Mouse (Mus musculus): ENCODE measurements at regions not wholly inside any gene's neighbourhood (a gene's known extent, or its start where the extent isn't known, plus 50 kb on each side); places are given as distances from the start of the nearest gene placed in this dataset.

DNA sequence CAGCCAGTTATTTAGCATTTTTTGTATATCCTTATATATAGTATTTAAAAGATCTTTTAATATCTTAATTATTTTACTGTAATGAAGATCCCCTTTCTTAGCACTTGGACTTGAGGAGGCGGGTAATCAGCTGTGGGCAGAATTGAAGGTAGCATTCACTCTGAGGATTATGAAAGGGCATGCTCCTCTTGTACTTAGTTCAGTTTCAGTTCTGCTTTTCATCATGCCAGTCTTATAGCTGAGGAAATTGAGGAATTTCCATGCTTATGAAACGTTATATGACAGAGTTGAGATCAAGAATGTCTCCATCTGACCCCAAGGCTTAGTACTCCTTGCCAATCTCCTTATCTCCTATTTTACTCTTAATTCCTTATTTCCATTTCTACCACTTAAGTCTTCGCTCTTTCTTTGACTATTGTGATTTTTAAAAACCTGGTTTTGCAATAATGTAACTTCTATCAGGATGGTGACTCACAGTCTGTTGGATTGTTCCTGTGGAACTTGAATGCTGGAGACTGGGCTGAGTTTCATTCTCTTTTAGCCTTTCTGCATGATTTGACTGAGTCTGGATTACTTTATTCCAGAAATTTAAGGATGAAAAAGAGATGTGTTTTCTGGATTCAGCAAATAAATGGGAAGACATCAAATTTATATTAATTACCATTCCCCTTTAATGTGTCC is 133.6 kb downstream of the Papss1 start:
- no peak for DNase-seq

DNA sequence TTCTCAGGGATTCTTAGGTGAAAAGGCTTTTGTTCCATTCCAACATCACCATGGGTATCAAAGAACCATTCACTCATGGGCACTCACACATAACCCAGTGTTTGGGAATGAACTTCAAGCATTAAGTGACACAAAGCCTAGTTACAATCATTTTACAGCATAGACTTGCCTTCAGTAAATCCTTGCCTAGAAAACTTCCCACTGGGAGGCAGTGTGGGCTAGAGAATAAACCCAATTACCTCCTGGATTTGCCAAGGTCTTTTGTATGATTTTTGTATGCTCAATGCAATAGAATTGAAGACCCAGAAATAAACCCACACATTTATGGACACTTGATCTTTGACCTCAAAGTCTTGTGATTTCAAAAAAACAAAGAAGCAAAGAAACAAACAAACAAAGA is 138.6 kb downstream of the Papss1 start:
- DNase-seq = no peak

DNA sequence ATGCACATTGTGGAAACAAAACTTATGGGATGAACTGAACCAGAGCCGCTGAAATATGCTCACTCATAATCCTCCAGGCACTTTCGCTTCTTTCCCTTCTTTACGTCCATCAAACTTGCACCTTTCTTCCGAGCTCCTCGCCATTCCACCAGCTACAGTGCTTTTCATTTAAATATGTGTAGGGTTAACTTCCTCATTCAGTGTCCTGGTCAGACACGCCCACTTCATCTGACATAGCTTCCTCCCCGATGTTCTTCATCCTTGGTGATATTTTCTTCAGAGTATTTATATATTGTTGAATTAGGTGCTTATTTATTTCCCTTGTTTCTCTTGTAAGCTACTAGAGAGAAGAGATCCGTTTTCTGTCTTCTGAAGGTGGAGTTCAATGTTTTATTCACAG is 149.0 kb downstream of the Papss1 start:
- DNase-seq = no peak

DNA sequence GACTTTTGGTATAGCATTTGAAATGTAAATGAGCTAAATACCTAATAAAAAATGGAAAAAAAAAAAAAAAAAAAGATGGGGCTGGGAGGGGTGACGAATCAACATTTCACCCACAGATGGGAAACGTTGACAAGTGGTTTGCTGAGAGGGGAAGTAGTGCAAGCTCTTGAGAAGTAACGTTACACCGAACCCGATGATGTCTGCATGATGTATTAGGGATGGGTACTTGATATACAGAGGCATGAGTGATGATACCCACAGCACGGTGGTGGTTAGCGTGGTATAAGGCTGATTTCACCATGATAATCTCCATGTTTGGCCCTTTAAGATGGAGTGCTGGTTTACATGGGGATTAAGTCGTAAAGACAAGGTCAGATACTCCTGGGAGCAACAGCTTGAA is 154.2 kb downstream of the Papss1 start:
- DNase-seq = no peak

DNA sequence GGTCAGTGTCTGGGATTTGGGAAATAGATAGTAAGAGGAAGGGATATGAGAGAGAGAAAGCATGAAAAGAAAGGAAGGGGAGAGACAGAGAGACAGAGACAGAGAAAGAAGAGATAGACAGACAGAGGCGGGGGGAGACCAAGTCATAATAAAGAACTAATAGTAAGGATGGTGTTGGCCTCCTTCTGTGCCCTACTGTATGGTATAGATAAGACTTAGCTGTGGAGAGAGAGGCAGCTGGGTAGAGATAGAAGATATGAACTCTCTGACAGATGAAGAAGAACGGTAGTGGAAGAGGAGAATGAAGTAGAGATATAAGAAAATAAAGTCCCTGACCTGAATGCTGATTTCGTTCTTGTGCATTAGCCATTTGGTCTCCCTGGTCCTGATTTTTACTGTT is 164.1 kb downstream of the Papss1 start:
- no peak for DNase-seq

DNA sequence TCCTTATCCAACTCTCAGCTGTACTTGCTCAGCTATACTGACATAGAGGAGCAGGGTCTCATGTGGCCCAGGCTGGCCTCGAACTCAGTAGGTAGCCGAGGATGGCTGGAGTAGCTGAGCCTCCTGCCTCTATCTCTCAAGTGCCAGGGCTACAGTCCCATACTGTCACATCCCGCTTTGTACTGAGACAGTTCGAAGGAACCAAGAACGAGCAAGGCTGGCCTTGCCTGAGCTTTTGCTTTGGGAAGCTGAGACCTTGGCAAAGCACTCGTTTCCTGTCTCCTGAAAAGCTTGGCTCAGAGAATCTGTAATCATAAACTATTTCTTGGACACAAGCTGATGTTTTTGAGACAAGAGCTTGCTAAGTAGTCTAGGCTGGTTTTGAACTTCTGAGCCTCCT is 169.7 kb downstream of the Papss1 start:
- DNase-seq = no peak

DNA sequence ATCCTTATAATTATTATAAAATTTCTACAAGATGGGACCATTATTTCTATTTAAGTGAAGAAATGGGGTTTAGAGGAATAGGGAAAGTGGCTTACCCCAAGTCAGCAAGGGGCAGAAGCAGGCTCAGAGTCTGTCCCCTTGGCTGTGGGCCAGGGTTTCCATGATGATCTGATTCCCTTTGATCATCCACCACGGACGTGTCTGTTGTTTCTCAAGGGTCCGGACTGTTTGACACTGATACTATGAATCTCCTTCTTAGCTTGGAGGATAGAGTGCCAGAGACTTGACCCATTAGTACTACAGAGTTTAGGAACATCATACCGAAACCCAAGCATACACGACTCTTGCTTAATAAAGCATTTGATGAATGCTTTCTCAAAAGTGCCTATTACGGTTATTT is 172.9 kb downstream of the Papss1 start:
- DNase-seq = no peak

DNA sequence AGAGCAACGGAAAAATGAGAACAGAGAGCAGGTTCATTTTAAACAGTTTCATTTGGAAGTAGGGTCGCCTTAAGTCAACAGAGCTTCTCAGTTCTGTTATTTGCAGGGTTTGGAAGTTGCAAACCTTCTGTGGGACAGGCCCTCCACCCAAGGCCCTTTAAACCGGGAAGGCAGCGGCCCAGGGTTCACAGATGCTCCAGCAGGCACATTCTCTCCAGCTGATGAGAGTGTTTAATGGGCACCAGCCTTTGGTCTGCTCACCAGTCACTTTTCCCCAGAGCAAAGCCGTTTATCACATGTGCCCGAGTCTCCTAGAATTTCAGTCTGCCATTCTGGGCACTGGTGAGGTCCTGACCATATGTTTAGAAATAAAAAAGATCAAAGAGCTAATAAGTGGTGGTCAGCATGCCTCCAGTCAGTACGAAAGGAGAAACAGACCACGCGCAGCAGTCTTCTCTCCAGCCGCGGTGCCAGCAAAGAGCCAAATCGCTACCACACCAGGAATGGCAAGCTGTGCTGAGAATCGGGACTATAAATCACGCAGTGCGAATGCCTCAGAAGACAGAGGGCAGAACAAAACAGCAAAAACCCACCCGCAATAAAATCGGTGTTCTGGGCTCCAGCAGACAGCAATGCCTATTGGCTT is 173.5 kb downstream of the Papss1 start:
- DNase-seq = no peak

DNA sequence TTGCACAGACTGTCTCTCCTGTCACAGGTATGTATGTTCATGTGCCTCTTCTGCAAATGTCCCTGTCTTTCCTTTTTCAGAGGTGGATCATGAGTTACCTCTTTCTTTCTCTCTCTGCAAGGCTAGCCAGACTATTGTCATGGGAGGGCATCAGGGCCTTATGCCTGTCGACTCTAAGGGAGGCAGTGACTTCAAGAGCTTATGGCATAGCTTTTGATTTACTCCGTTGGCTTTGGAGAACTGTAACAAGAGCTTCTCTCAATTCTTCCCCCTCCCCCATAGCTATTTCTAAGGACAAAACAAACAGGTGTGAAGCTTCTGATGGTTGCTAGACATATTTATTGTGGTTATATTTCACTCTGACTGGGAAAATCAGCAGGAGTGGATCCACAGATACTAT is 191.0 kb downstream of the Papss1 start:
- no peak for DNase-seq

DNA sequence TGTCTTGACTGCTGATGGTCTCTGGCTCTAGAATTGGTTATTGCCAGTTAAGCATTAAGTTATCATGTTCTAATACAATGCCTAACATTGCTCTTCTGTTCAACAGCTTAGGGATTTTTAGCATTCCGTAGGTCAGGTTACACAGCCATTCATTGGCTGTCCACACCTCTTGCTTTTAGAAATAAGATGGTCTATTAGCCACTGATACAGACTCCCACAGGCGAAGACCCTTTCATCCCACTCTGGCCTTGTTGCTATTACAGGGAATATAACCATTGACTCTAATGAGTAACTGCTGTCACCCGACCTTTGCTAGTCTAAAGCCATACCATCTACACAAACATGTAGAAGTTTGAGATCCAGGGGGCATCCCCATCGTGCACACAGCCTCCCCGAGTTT is 191.6 kb downstream of the Papss1 start:
- DNase-seq = no peak

DNA sequence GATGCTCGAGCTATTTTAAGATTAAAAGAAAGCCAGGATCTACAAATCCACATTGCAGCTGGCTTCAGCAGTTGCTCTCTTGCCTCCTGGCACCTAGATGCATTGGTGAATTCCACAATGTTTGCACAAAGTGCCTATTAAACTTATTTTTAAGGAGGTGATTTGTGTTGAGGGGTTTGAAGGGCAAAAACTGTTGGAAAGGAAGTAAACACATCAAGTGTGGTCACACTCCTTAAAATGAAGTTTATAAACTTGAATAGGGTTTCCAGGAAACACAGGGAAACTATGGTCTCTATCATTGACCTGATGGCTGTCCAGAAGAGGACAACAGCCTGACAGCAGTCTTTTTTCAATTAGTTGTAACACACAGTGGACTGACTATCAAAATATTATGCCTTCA is 205.4 kb downstream of the Papss1 start:
- DNase-seq = no peak

DNA sequence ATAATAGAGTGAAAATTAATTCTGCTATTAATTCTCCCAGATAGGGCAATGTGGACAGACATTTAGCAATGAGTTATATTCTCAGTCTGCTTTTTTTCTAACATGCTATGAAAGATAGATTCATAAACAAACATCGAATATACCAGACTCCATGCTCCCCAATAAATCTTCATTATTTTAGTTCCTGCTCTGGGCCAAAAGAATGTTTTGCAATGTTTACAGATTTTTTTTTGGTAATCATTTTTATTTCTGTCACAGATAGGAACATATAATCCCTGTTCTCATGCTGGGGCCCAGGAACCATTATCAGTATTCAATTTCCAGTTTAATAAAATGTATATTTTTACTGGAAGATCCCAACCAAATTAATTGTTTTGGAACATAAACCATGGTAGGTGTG is 205.9 kb downstream of the Papss1 start:
- no peak for DNase-seq

DNA sequence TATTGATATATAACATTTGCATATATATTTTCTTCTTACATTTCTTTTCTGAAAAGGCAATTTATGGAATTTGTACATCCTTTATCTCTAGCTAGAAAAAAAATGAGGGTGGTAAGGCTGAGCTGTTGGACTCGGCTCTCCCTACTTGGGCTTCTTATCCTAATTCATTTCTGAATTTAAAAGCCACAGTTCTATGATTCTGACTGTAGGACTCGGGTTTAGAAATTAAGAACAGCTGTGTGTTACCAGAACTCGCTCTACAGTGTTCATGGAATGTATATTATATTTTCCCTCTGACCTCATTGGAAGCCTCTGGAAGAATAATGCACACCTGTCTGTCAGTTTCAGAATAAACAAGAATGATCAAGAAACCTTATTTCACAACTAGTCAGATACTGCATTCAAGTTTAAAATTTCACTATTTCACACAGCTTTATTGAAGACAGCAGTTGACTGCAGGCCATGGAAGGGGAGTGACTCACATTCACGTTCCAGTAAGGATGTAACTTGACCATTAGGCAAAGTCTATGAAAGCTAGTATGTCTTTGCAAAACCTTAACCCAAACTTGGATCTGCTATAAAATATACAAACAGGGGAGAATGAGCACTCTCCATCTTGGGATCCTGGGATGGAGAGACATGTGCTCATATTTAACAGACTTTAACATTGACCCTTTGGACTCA is 207.4 kb downstream of the Papss1 start:
- DNase-seq = no peak

DNA sequence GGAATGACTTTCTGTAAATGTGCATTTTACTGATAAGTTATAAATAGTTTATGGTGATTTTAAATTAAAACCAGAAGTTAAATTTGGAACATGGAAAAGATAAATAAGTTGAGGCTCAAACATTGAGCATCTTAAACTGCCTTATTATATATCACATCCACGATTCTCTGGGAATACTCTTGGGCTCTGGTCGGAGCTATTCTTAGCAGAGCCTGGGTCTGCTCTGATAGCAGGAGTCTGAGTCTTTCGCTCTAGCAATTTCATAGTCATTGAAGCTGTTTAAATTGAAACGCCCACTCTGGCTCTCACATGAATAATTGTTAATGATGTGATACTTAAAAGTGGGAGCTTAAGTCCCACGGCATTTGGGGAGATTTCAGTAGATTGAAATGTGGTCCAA is 208.0 kb downstream of the Papss1 start:
- no peak for DNase-seq

DNA sequence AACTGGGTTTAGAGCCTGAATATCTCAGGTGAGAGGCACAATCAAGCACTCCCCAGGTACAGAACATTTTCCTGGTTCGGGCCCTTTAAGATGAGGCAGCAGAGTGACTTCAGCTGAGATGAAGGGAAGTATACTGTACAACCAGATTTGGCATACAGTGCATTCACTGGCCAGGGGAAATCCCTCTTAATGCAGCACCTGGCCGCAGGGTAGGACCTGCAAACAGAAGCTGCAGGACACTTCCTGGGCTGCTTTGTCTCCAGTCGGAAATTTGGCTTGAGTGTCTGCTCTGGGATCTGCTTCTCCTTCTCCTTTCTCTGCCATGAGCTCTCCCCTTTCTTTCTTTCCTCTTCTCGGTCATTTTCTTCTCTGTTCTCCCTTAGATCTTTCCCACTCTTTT is 210.9 kb downstream of the Papss1 start:
- DNase-seq = no peak

DNA sequence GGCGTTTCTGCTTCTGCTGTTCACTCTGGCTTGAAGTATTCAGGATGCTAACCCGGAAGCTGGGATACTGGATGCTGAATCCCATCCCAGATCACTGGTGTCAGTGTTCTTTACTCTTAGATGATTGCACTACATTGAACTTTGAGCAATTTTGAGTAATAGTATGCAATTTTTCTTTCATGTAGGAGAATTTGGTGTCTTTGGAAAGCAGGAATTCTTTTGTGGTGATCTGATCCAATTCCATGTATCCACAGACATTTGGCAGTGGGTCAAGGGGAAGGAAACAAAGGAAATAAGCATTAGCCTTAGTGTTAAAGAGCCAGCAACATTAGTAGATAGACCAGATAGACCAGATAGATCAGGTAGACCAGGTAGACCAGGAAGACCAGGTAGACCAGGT is 212.1 kb downstream of the Papss1 start:
- no peak for DNase-seq

DNA sequence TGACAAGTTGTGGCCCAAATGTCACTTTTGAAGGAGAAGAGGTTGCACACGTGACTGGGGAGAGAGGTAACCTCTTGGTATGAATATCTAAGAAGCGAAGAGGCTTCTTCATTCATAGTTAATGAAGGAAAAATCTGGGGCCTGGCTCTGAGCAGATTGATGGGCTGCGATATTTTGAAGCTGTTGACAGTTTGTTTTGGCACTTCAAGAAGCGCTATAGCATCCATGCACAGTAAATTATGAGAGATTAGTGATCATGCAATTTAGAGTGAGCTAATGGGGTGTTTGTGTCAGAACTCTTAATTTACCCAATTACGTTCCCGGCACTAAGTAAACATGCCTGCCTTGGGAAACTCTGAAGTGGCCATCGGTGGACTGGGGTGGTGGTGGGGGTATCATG is 215.2 kb downstream of the Papss1 start:
- DNase-seq = no peak

DNA sequence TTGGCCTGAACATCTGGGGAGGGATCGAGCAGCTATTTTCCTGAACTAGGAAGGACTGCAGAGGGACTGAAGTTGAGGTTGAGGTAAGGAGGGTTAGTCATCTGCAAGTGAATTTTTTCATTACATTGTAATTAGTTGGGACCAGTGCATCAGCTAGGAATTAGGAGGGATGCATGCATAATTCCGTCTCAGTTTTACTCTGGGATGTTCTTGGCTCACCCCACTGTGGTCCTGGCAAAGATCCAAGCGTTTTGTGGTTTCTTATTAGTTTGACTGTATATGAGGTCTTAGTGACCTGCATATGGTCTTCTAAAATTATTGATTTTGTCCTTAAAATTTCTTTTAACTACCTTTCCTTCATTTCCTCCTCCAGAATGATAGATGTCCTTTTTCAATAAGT is 221.0 kb downstream of the Papss1 start:
- no peak for DNase-seq

DNA sequence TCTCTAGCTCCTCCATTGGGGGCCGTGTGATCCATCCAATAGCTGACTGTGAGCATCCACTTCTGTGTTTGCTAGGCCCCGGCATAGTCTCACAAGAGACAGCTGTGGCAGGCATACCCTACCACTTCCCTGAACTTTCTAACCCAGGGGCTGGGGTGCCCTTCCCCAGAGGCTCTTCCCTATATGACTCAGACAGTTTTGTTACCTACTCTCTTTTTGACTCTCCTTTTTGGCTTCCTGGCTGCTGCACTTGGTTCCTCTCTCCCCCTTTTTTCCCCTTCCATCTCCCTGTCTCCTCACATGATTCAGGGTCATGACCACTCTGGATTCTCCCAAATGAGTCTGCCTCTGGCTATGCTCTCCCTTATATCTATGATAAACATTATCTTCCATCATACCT is 223.8 kb downstream of the Papss1 start:
- DNase-seq = no peak

DNA sequence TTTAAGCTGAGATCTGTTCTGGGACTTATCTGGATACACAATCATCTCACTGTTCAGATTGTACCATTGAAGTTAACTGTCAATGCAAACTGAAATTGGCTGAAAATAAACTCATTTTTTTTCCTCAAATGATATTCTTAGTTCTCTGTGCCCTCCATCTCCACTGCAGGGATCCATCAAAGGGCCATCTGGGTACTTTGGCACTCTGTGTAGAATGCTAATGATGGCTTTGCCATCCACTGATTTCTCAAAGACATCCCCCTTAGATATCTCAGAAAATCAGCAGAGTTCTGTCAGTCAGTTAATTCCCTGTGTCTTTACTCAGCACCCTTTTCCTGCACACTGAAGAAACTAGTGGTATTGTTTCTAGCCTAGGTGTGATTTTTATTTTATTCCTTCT is 224.6 kb downstream of the Papss1 start:
- DNase-seq = no peak

DNA sequence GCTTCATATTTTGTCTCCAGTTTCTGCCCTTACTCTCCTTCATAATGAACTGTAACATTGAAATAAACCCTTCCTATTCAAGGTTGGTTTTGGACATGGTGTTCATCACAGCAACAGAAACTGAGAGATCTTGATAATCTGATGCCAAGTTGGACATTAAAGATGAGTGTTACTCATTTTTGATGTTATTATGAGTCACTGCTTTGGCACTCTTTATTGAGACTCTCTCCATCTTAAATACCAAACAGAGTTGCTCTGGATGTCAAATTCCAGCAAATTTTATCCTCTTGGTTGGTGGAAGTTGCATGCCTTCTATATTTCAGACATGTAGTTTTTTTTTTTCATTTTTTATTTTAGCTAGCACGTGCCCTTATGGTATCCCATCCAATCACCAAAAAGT is 229.5 kb downstream of the Papss1 start:
- DNase-seq = no peak

DNA sequence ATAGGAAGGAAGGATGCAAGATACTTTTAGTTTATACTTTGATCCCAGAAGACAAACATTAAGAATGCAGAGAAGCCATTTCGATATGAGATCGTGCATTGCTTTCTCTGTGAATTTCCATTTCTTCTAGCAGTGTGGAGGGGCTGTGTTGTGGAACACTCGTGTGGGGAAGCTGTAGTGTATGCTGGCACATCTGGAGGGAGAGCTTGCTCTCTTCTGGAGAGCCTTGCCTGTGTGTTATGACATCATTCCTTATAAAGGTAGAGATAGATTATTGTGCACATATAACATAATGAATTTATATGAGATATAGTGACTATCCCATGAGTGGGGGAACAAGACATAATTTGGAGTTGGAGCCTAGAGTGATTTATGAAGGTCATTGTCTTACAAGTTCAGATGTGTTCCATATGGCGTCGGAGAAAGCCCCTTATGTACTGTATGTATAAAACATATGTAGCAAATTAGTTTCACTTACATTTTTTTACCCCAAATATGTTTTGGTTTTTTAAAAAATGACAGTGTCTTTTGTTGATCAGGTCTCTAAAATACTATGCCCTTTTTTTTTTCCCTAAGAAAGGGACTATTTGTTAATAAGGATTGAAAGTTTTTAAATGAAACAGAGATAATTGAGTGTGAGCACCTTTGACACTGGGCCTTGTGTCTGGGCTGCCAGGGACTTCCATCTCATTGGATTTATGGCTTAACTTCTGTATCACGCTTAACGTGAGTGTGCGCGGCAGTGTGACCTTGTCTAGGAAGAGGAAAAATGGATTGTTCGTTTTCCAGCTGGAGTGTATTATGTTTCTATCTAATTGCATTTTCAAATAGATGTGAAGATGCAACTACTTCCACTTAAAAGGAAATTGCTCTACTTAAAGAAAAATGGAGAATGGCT is 230.8 kb downstream of the Papss1 start:
- DNase-seq = no peak

DNA sequence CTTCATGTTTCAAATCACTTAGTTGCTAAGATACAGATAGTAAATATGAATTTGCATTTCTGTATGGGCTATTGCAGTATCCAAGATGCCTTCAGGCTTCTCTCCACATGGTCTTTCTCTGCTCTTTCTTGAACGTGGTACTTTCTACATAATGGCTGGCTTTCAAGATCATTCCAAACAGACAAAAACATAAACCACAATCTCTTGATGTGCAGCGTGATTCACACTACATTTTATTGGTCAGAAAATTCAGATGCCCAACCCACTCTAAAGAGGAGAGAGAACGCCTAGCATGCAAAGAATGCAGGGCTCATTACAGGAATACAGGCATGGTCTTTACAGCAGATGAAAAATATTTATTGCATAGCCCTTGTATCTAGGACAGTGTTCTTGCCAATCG is 235.2 kb downstream of the Papss1 start:
- DNase-seq = no peak

DNA sequence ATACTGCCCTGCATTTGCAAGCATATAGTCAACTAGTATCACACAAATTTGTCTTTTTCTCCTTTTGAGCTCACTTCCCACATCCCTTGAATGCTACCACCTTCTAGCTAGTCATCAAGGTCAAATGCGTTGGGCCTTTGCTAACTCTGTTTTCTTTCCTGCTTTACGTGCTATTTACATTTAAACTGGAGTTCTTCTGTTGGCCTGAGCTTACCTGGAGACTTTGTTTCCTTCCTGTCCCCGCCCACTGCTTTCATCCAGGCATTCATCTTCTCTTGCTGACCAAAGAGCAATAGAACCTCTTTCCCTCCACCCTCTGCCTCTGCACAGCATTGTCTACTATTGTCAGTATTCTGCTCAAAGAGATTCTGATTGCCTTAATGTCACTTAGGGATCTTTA is 237.0 kb downstream of the Papss1 start:
- no peak for DNase-seq
